Mouse (Mus musculus) limb, embryonic 14.5 days (tissue): ENCODE data around the gene Alox12. TPM values are rescaled to one million over a fixed set of nuclear protein-coding genes. Genes with fewer than 3 reads are reported as not detected.

Experiments
- ATAC-seq: fragments of 200-750 bp; cut with Nextera tagmentation; 2 replicates; pipeline ENCODE4 v1.8.0; 2017; ENCODE audit warnings: low read depth, moderate number of reproducible peaks, moderate TSS enrichment; ENCODE audit not compliant: low FRiP score
- DNase-seq: peaks from one replicate; pipeline ENCODE4 v3.0.0-alpha.2; 2015; ENCODE audit warnings: low spot score
- H3K27ac ChIP-seq: fragments of 300-500 bp; sonication (generic); replicated peaks from 2 replicates; pipeline ENCODE4 v1.5.1; 2014; ENCODE audit warnings: low read depth, mild to moderate bottlenecking, low read length, moderate library complexity, mixed read lengths
- H3K27me3 ChIP-seq: fragments of 300-500 bp; sonication (generic); 2 replicates; pipeline ENCODE4 v1.6.1; 2014; ENCODE audit warnings: low read length, mixed read lengths; ENCODE audit not compliant: control insufficient read depth, insufficient read depth
- H3K36me3 ChIP-seq: fragments of 300-500 bp; sonication (generic); 2 replicates; pipeline ENCODE4 v1.6.1; 2014; ENCODE audit warnings: mild to moderate bottlenecking, low read length, moderate library complexity, mixed read lengths; ENCODE audit not compliant: control insufficient read depth, insufficient read depth
- H3K4me1 ChIP-seq: fragments of 300-500 bp; sonication (generic); 2 replicates; pipeline ENCODE4 v1.6.1; 2014; ENCODE audit warnings: antibody characterized with exemption, low read length, mixed read lengths; ENCODE audit not compliant: control insufficient read depth, insufficient read depth
- H3K4me2 ChIP-seq: fragments of 300-500 bp; sonication (generic); replicated peaks from 2 replicates; pipeline ENCODE4 v1.6.1; 2014; ENCODE audit warnings: low read depth, mild to moderate bottlenecking, low read length, moderate library complexity; ENCODE audit not compliant: severe bottlenecking
- H3K4me3 ChIP-seq: fragments of 300-500 bp; sonication (generic); replicated peaks from 2 replicates; pipeline ENCODE4 v1.5.1; 2014; ENCODE audit warnings: low read length
- H3K9ac ChIP-seq: fragments of 300-500 bp; sonication (generic); 2 replicates; pipeline ENCODE4 v1.6.1; 2014; ENCODE audit warnings: mild to moderate bottlenecking, low read depth, low read length, moderate library complexity; ENCODE audit not compliant: severe bottlenecking
- H3K9me3 ChIP-seq: fragments of 300-500 bp; sonication (generic); 2 replicates; pipeline ENCODE4 v1.6.1; 2016; ENCODE audit warnings: low read length; ENCODE audit not compliant: control insufficient read depth
- POLR2A ChIP-seq: fragments of 200-500 bp; IDR thresholded peaks from 2 replicates; pipeline ENCODE4 v1.8.0; 2012; ENCODE audit warnings: inconsistent platforms, mild to moderate bottlenecking, moderate library complexity, borderline replicate concordance; ENCODE audit not compliant: insufficient read depth, insufficient read length; ENCODE audit errors: extremely low read depth
- WGBS: fragments of 180-500 bp; shearing (Covaris S2); extraction: QIAGEN DNeasy Blood & Tissue Kit; methylation state at CpG from one replicate; pipeline ENCODE4 v1.1.7; 2014; 5-methylcytosine and 5-hydroxymethylcytosine counted together
- polyA plus RNA-seq, 2 experiments: library from polyadenylated mRNA; depleted of rRNA in 1 of 2; stranded (reverse) in 1 of 2; unstranded in 1 of 2; fragments of >200 nt; fragmentation: Nextera tagmentation in 1 of 2; extraction: Ambion mirVana in 1 of 2; gene quantifications; 2 replicates each; pipeline versions ENCODE4 v1.2.1 to v1.2.3; 2012 to 2014

Gene Alox12
- polyA plus RNA-seq (2012; rRNA removed), result 7.4 and 7.8 TPM in 2 replicates
- 8.0 and 11.1 TPM in 2 replicates for polyA plus RNA-seq (2014; fragmentation: Nextera tagmentation; extraction: Ambion mirVana)

- H3K27ac ChIP-seq, result no peak within 1 kb of the TSS
- TF ChIP-seq POLR2A, result no peak
- H3K4me1 ChIP-seq, result 0 out of 2 replicates have a peak, but pooled peaks cover 5% of the 10 kb centered on the region
- H3K4me3 ChIP-seq, result peak within 1 kb of the TSS; percentile 31
- DNase-seq (peak; percentile 58), ATAC-seq (no peak)
- WGBS, result under 1% methylated on average over 25 of the region's 25 CpGs
- no peaks in the 10 kb centered on the region for H3K9me3 ChIP-seq
- H3K36me3 ChIP-seq, result no peaks in the 10 kb centered on the region
- peak within 1 kb of the TSS; percentile 53 for H3K4me2 ChIP-seq
- H3K9ac ChIP-seq, result peak within 1 kb of the TSS; percentile 40; the same call in 1 of the 2 replicates
- peaks cover 36% of the 10 kb centered on the region for H3K27me3 ChIP-seq
Measured at GRCm38 (mm10) chr11:70254931-70255531, at the start of gene Alox12. TSS of gene Alox12 (minus strand) at chr11:70255353.

DNA sequence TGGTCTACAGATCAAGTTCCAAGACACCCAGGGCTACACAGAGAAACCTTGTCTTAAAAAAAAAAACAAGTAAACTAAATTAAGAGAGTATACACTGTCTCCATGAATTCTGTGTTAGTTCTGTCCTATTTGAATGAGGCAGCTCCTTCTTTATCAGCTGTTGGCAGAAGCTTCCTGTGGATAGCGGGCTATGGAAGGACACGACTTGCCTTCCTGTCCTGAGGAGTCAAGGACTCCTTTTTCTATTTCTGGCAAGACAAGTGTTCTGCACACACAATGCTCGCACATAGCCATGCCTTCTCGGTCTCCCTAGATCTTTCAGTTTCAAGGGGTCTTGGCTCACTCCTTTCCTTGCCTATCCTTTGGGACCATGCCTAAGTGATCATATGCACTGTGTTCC is 47.1 kb upstream of the Alox12 start:
- Histone ChIP-seq H3K9ac (no peak overlapping the region), H3K36me3 (no peaks in the 10 kb centered on the region)
- 83% methylated on average over 4 of the region's 4 CpGs for WGBS

DNA sequence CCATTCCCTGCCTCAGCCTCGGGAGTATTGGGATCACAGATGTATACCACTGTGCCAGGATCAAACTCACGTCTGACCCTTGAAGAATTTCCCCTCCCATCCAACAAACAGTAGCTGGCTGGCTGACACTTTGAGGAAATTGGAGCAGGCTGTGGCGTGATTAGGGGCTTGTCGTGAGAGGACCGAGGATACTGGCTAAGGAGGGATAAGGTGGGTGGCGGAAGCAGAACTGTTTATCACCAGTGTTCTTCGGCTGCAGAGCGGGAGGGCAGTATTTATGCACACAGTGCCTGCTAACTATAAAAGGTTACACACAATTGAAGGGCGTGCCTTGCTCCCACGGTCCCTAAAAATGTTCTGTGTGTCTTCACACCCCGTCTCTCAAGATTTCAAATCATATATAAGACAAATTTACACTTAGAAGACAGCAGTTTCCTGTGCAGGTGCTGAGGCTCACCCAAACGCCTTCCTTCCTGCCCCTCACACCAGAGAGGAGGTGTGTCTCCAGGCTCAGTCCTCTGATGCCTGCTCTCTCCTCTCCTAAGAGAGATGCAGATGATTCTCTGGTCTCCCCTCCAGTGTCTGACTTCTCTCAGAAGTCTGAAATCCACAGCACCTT is 42.8 kb upstream of the Alox12 start:
- DNase-seq (no peak), ATAC-seq (no peak)
- Histone ChIP-seq H3K4me2 (no peak overlapping the region), H3K36me3 (no peaks in the 10 kb centered on the region), H3K9ac (no peak overlapping the region), H3K4me1 (no peaks in the 10 kb centered on the region), H3K4me3 (no peak overlapping the region), H3K27me3 (no peaks in the 10 kb centered on the region), H3K27ac (no peak overlapping the region), H3K9me3 (no peaks in the 10 kb centered on the region)
- no peak for TF ChIP-seq POLR2A
- WGBS, result 31% methylated on average over 12 of the region's 12 CpGs

More for the DNA sequence above, 47.1 kb upstream of the Alox12 start:
- Histone ChIP-seq H3K27me3 (no peaks in the 10 kb centered on the region), H3K4me1 (no peaks in the 10 kb centered on the region), H3K4me3 (no peak overlapping the region), H3K27ac (no peak overlapping the region), H3K9me3 (no peaks in the 10 kb centered on the region), H3K4me2 (no peak overlapping the region)
- DNase-seq (no peak), ATAC-seq (no peak)
- TF ChIP-seq POLR2A, result no peak

DNA sequence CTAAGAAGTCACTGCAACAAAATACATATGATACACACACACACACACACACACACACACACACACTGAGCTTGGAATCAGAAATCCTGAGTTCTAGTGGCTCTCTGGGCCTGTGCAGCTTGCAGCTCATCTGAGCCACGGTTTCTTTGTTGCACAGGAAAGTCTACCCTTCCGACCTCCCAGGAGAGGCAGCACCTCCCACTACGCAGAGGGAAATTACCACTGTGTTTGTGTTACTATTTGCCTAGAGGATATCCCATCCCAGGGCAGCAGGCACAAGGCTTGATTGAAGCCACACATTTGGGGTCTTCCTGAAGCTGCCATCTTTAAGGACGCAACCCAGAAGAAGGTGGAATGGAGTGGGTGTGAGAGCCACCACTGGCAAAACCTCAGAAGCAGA is 42.3 kb upstream of the Alox12 start:
- no peak for ATAC-seq
- Histone ChIP-seq H3K4me2 (no peak overlapping the region), H3K27ac (no peak overlapping the region), H3K9ac (no peak overlapping the region), H3K4me3 (no peak overlapping the region), H3K27me3 (no peaks in the 10 kb centered on the region), H3K9me3 (no peaks in the 10 kb centered on the region), H3K4me1 (no peaks in the 10 kb centered on the region), H3K36me3 (no peaks in the 10 kb centered on the region)
- no peak for TF ChIP-seq POLR2A
- WGBS, result 48% methylated on average over 4 of the region's 4 CpGs
- DNase-seq, result no peak

DNA sequence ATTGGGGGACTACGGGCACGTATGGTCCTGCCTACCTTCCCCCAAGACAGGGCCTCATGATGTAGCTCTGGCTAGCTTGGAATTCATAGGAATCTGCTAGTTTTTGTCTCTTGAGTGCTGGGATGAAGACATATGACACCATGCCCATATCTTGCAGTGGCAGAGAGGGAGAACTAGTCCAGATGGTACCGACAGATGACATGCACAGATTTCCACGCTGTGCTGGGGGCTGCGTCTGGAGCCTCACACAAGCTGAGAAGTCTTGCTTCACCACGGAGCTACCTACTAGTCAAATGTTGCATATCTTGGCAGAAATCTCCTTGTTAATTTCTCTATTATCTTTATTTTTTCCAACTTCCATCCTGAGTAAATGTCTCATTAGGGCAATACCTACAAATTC is 38.7 kb upstream of the Alox12 start:
- TF ChIP-seq POLR2A, result no peak
- Histone ChIP-seq H3K9ac (no peak overlapping the region), H3K27me3 (no peaks in the 10 kb centered on the region), H3K4me2 (no peak overlapping the region), H3K36me3 (no peaks in the 10 kb centered on the region), H3K9me3 (no peaks in the 10 kb centered on the region), H3K4me3 (no peak overlapping the region), H3K4me1 (no peaks in the 10 kb centered on the region), H3K27ac (no peak overlapping the region)
- DNase-seq (no peak), ATAC-seq (no peak)
- 87% methylated on average over 6 of the region's 6 CpGs for WGBS

GRCm38 (mm10) chr11:70291235-70291634 is 36.1 kb upstream of the Alox12 start:
- DNase-seq (no peak), ATAC-seq (no peak)
- Histone ChIP-seq H3K4me3 (no peak overlapping the region), H3K36me3 (no peaks in the 10 kb centered on the region), H3K27me3 (no peaks in the 10 kb centered on the region), H3K27ac (no peak overlapping the region), H3K4me2 (no peak overlapping the region), H3K9me3 (no peaks in the 10 kb centered on the region), H3K4me1 (no peaks in the 10 kb centered on the region), H3K9ac (no peak overlapping the region)
- WGBS, result 77% methylated on average over 6 of the region's 6 CpGs
- TF ChIP-seq POLR2A, result no peak
